Mouse (Mus musculus) midbrain, postnatal 0 days (tissue): ENCODE measurements around the gene Cfap97d1. TPM values are rescaled to one million over a fixed set of nuclear protein-coding genes. Genes with fewer than 3 reads are reported as not detected.

Source experiments
- ATAC-seq: fragments of 200-750 bp; cut with Nextera tagmentation; 2 replicates; pipeline ENCODE4 v1.8.0; 2017; ENCODE audit warnings: moderate number of reproducible peaks, mild to moderate bottlenecking, moderate TSS enrichment, moderate library complexity; ENCODE audit not compliant: low FRiP score
- DNase-seq: peaks from one replicate; pipeline ENCODE4 v3.0.0-alpha.2; 2015; ENCODE audit warnings: low spot score
- H3K27ac ChIP-seq: fragments of 300-500 bp; sonication (generic); 2 replicates; pipeline ENCODE4 v1.5.1; 2014; ENCODE audit warnings: low read depth, mild to moderate bottlenecking, low read length, mixed read lengths
- H3K27me3 ChIP-seq: fragments of 300-500 bp; sonication (generic); 2 replicates; pipeline ENCODE4 v1.6.1; 2014; ENCODE audit warnings: low read length, control low read depth, mixed read lengths; ENCODE audit not compliant: insufficient read depth
- H3K36me3 ChIP-seq: fragments of 300-500 bp; sonication (generic); 2 replicates; pipeline ENCODE4 v1.6.1; 2014; ENCODE audit warnings: low read length, control low read depth, mixed read lengths; ENCODE audit not compliant: insufficient read depth
- H3K4me1 ChIP-seq: fragments of 300-500 bp; sonication (generic); 2 replicates; pipeline ENCODE4 v1.6.1; 2014; ENCODE audit warnings: mild to moderate bottlenecking, control low read depth, antibody characterized with exemption, low read length, mixed read lengths; ENCODE audit not compliant: insufficient read depth
- H3K4me2 ChIP-seq: fragments of 300-500 bp; sonication (generic); 2 replicates; pipeline ENCODE4 v1.6.1; 2014; ENCODE audit warnings: low read depth, mild to moderate bottlenecking, low read length, mixed read lengths; ENCODE audit not compliant: poor library complexity, severe bottlenecking
- H3K4me3 ChIP-seq: fragments of 300-500 bp; sonication (generic); 2 replicates; pipeline ENCODE4 v1.5.1; 2014; ENCODE audit warnings: low read depth, mild to moderate bottlenecking, low read length, moderate library complexity
- H3K9ac ChIP-seq: fragments of 300-500 bp; sonication (generic); replicated peaks from 2 replicates; pipeline ENCODE4 v1.6.1; 2014; ENCODE audit warnings: mild to moderate bottlenecking, low read length, moderate library complexity, mixed read lengths; ENCODE audit not compliant: poor library complexity, severe bottlenecking
- H3K9me3 ChIP-seq: fragments of 300-500 bp; sonication (generic); 2 replicates; pipeline ENCODE4 v1.6.1; 2016; ENCODE audit warnings: low read length, control low read depth
- CTCF ChIP-seq: IDR thresholded peaks from 2 replicates; pipeline ENCODE4 v1.5.1; 2016; ENCODE audit warnings: antibody characterized with exemption, mild to moderate bottlenecking
- WGBS: fragments of 180-500 bp; shearing (Covaris S2); extraction: QIAGEN DNeasy Blood & Tissue Kit; methylation state at CpG from one replicate; pipeline ENCODE4 v1.1.7; 2014; 5-methylcytosine and 5-hydroxymethylcytosine counted together
- polyA plus RNA-seq: library from polyadenylated mRNA; unstranded; fragments of >200 nt; fragmentation: Nextera tagmentation; extraction: Ambion mirVana; gene quantifications from 2 replicates; pipeline ENCODE4 v1.2.1, GENCODE M21; 2015
- total RNA-seq: library from RNA; depleted of rRNA; stranded (reverse); fragments of >200 nt; gene quantifications from 2 replicates; pipeline ENCODE4 v1.2.3, GENCODE M21; 2014

Gene Cfap97d1
- total and polyA plus RNA-seq, 2 experiments from 2014 or later, result not detected

DNA sequence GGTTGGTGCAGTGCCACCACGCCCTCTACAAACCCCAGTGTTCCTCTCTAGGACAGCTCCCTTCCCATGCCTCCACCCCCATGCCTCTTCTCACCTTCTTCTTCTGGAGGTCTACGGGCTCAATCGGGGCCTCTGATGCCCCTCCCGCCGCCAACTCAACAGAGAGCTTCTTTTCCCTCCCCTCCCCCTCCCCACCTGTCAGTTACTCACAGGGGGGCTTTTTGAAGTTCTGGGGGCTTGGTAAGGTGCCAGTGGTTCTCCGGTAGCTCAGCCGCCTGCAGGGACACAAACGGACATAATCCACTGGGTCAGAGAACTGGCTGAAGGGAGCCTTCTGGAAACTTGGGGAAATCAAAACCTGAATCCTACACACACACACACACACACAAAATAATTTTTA is 27.4 kb downstream of the Cfap97d1 start:
- no peaks in the 10 kb centered on the region for H3K9me3 ChIP-seq
- H3K9ac ChIP-seq, result no peak overlapping the region
- DNase-seq (no peak), ATAC-seq (no peak)
- no peaks in the 10 kb centered on the region for H3K27me3 ChIP-seq
- H3K27ac ChIP-seq, result no peak overlapping the region
- H3K4me2 ChIP-seq, result no peak overlapping the region
- no peaks in the 10 kb centered on the region for H3K4me1 ChIP-seq
- TF ChIP-seq CTCF, result no peak
- H3K36me3 ChIP-seq, result peaks cover 62% of the 10 kb centered on the region
- 73% methylated on average over 8 of the region's 8 CpGs for WGBS
- H3K4me3 ChIP-seq, result no peak overlapping the region

DNA sequence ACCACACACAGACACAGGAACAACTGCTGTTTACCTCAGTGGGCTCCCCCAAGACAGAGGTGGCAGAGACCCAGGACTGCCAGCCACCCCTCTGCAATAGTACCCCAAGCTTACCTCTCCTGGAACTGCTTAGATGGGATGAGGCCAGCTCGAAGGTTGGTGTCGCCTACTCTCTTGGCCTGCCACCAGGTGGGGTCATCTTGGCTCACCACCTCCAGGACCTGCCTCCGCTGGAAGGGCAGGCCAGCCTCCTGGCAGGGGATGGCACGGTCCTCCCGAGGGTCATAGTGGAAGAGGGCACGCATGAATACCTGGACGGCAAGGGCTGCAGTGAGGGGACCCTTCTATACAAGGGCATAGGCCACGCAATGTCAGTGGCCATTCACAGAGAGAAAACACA is 29.1 kb downstream of the Cfap97d1 start:
- H3K36me3 ChIP-seq, result peaks cover 51% of the 10 kb centered on the region

GRCm38 (mm10) chr11:102015472-102015871 is 31.4 kb downstream of the Cfap97d1 start:
- DNase-seq, result no peak
- peaks cover 42% of the 10 kb centered on the region for H3K36me3 ChIP-seq
- no peak for ATAC-seq
- TF ChIP-seq CTCF, result no peak
- 59% methylated on average over 6 of the region's 6 CpGs for WGBS
- H3K4me1 ChIP-seq, result no peaks in the 10 kb centered on the region
- H3K9me3 ChIP-seq, result no peaks in the 10 kb centered on the region
- H3K27me3 ChIP-seq, result no peaks in the 10 kb centered on the region
- H3K27ac ChIP-seq, result no peak overlapping the region
- no peak overlapping the region for H3K4me3 ChIP-seq
- H3K9ac ChIP-seq, result no peak overlapping the region
- no peak overlapping the region for H3K4me2 ChIP-seq

More for the DNA sequence above, 29.1 kb downstream of the Cfap97d1 start:
- no peak overlapping the region for H3K27ac ChIP-seq
- H3K4me3 ChIP-seq, result no peak overlapping the region
- no peaks in the 10 kb centered on the region for H3K4me1 ChIP-seq
- H3K4me2 ChIP-seq, result no peak overlapping the region
- ATAC-seq (no peak), DNase-seq (no peak)
- H3K9me3 ChIP-seq, result no peaks in the 10 kb centered on the region
- WGBS, result 94% methylated on average over 8 of the region's 8 CpGs
- no peaks in the 10 kb centered on the region for H3K27me3 ChIP-seq
- no peak overlapping the region for H3K9ac ChIP-seq
- no peak; the same call in 1 of the 2 replicates for TF ChIP-seq CTCF

DNA sequence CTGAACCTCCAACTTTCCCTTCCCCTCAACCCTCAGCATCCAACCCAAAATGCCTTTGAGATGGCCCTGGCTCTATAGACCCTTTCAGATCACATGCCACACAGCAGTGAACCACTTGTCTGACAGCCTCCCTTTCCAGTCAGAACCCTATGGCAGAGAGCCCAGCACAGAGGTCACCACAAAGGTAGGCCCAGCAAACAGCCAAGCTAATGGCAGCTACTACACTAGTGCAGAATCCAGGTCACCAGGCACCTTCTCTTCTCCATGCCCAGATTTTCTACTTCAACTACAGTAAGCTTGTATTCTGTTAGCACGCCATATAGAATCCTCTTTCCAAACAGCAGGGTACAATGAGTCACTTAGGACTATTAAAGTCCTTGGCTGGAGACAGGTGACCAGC is 32.1 kb downstream of the Cfap97d1 start:
- Histone ChIP-seq H3K9me3 (no peaks in the 10 kb centered on the region), H3K27me3 (no peaks in the 10 kb centered on the region), H3K27ac (no peak overlapping the region), H3K4me3 (no peak overlapping the region), H3K4me1 (no peaks in the 10 kb centered on the region), H3K9ac (no peak overlapping the region), H3K4me2 (no peak overlapping the region), H3K36me3 (peaks cover 42% of the 10 kb centered on the region)
- no peak for TF ChIP-seq CTCF
- 96% methylated on average over 1 of the region's 1 CpGs for WGBS
- DNase-seq (no peak), ATAC-seq (no peak)

GRCm38 (mm10) chr11:102019736-102020135 is 35.7 kb downstream of the Cfap97d1 start:
- no peaks in the 10 kb centered on the region for H3K27me3 ChIP-seq
- TF ChIP-seq CTCF, result no peak
- 58% methylated on average over 9 of the region's 9 CpGs for WGBS
- H3K4me1 ChIP-seq, result no peaks in the 10 kb centered on the region
- no peak for ATAC-seq
- DNase-seq, result no peak
- H3K9ac ChIP-seq, result no peak overlapping the region
- peaks cover 25% of the 10 kb centered on the region for H3K36me3 ChIP-seq
- no peak overlapping the region for H3K4me3 ChIP-seq
- no peak overlapping the region for H3K27ac ChIP-seq
- H3K9me3 ChIP-seq, result no peaks in the 10 kb centered on the region
- no peak overlapping the region for H3K4me2 ChIP-seq

DNA sequence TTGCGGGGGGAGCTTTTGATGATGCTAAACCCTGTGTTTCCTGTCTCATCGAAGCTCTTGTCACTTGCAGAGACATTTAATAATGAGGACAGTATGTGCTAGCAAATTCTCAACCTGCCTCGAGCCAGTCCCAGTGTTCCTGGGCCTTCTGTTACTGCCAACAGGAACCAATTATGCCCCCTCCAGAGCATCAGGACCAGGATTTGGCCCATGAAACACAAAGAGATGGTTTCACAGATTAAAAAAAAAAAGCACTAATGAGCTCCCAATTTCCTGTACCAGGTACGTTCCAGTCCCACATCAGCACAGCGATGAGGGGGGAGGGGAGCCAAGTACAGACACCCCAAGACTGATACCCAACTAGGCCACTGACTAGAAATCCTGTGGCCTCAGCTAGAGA is 37.1 kb downstream of the Cfap97d1 start:
- ATAC-seq (no peak), DNase-seq (no peak)
- Histone ChIP-seq H3K27me3 (no peaks in the 10 kb centered on the region), H3K27ac (no peak overlapping the region), H3K36me3 (peaks cover 15% of the 10 kb centered on the region), H3K4me3 (no peak overlapping the region), H3K9ac (no peak overlapping the region), H3K9me3 (no peaks in the 10 kb centered on the region), H3K4me2 (no peak overlapping the region), H3K4me1 (no peaks in the 10 kb centered on the region)
- TF ChIP-seq CTCF, result no peak
- WGBS, result 75% methylated on average over 5 of the region's 5 CpGs
